Mouse (Mus musculus) small intestine, adult 2 months (tissue): ENCODE measurements around the gene Vmn1r54. TPM values are rescaled to one million over a fixed set of nuclear protein-coding genes. Genes with fewer than 3 reads are reported as not detected.

Source experiments
- H3K27ac ChIP-seq: fragments of 200-500 bp; 2 replicates; pipeline ENCODE4 v1.5.1; 2012; ENCODE audit warnings: low read depth, low read length, control low read depth, inconsistent platforms; ENCODE audit not compliant: insufficient read depth
- H3K27me3 ChIP-seq: fragments of 200-500 bp; 2 replicates; pipeline ENCODE4 v1.6.1; 2012; ENCODE audit warnings: mild to moderate bottlenecking, moderate library complexity, low read length, inconsistent platforms; ENCODE audit not compliant: control insufficient read depth, insufficient read depth
- H3K36me3 ChIP-seq: fragments of 200-500 bp; 2 replicates; pipeline ENCODE4 v1.6.1; 2012; ENCODE audit warnings: mild to moderate bottlenecking, low read length, control low read depth, inconsistent platforms; ENCODE audit not compliant: control insufficient read depth, insufficient read depth
- H3K4me1 ChIP-seq: fragments of 200-500 bp; 2 replicates; pipeline ENCODE4 v1.6.1; 2012; ENCODE audit warnings: low read length, inconsistent platforms, mixed read lengths; ENCODE audit not compliant: control insufficient read depth, insufficient read depth, insufficient read length
- H3K4me3 ChIP-seq: fragments of 200-500 bp; 2 replicates; pipeline ENCODE4 v1.5.1; 2012; ENCODE audit warnings: low read depth, mild to moderate bottlenecking, control low read depth, inconsistent platforms, low read length, moderate library complexity
- CTCF ChIP-seq: fragments of 200-500 bp; IDR thresholded peaks from 2 replicates; pipeline ENCODE4 v1.5.1; 2012; ENCODE audit warnings: low read depth, mild to moderate bottlenecking, control low read depth, inconsistent platforms, low read length, moderate library complexity, mixed read lengths; ENCODE audit not compliant: insufficient replicate concordance, insufficient read length; ENCODE audit errors: extremely low read depth
- POLR2A ChIP-seq: fragments of 200-500 bp; IDR thresholded peaks from 2 replicates; pipeline ENCODE4 v1.6.1; 2012; ENCODE audit warnings: low read depth, mild to moderate bottlenecking, control low read depth, inconsistent platforms, low read length, moderate library complexity
- WGBS: fragments of 180-500 bp; shearing (Covaris S2); methylation state at CpG from one replicate; pipeline ENCODE4 v1.1.7; 2018; 5-methylcytosine and 5-hydroxymethylcytosine counted together
- polyA plus RNA-seq: library from polyadenylated mRNA; depleted of rRNA; stranded (reverse); fragments of >200 nt; gene quantifications from 2 replicates; pipeline ENCODE4 v1.2.3, GENCODE M21; 2012; rRNA removed

The Vmn1r54 gene
- polyA plus RNA-seq, 1 experiment, result not detected

DNA sequence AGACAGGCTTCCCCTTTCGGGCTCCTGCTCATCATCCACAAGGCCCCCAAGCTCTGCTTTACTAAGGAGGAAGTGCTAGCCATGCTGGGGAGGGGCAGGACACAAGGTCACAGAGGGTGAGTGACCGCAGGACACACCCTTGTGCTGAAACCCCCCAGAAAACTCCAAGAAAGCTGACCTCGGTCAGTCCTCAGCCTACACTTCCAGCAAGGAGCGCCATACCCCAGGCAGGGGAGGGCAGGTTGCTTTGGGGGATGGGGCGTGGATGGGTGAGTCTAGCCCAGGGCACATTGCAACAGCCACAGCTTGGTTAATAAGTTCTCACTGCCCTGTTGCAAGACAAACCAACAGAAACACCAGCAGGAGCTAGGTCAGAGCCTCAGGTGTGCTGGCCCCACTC is 74.3 kb downstream of the Vmn1r54 start:
- Histone ChIP-seq H3K27ac (no peak overlapping the region), H3K4me1 (peaks cover 3% of the 10 kb centered on the region), H3K27me3 (no peaks in the 10 kb centered on the region), H3K36me3 (no peaks in the 10 kb centered on the region), H3K4me3 (no peak overlapping the region)
- WGBS, result 59% methylated on average over 5 of the region's 5 CpGs
- TF ChIP-seq POLR2A (no peak), CTCF (no peak)

Other genes with a start within 250 kb of the Vmn1r54 start
- gene Vmn1r47, start 230.2 kb upstream of the Vmn1r54 start, polyA plus RNA-seq, result not detected in 2 replicates
- not detected in 2 replicates for gene Vmn1r48, start 209.5 kb upstream of the Vmn1r54 start, polyA plus RNA-seq
- not detected in 2 replicates for gene Vmn1r49, start 167.8 kb upstream of the Vmn1r54 start, polyA plus RNA-seq
- gene Vmn1r50, start 144.9 kb upstream of the Vmn1r54 start, polyA plus RNA-seq, result not detected in 2 replicates
- gene Vmn1r51, start 123.7 kb upstream of the Vmn1r54 start, polyA plus RNA-seq, result not detected in 2 replicates
- gene Vmn1r52, start 71.5 kb upstream of the Vmn1r54 start, polyA plus RNA-seq, result not detected in 2 replicates
- not detected in 2 replicates for gene V1ra8, start 43.5 kb upstream of the Vmn1r54 start, polyA plus RNA-seq
- gene Vmn1r53, start 21.9 kb upstream of the Vmn1r54 start, polyA plus RNA-seq, result not detected in 2 replicates
- gene BC048671, start 54.9 kb downstream of the Vmn1r54 start, polyA plus RNA-seq, result not detected in 2 replicates
- gene Chst13, start 78.9 kb downstream of the Vmn1r54 start, polyA plus RNA-seq, result 0.09 and 0.52 TPM in 2 replicates
- gene Uroc1, start 87.0 kb downstream of the Vmn1r54 start, polyA plus RNA-seq, result not detected in 2 replicates
- gene Zxdc, start 123.2 kb downstream of the Vmn1r54 start, polyA plus RNA-seq, result 14.5 and 26.8 TPM in 2 replicates
- gene Cfap100, start 182.5 kb downstream of the Vmn1r54 start, polyA plus RNA-seq, result not detected in 2 replicates
- gene Klf15, start 216.3 kb downstream of the Vmn1r54 start, polyA plus RNA-seq, result 15.0 and 15.1 TPM in 2 replicates
- gene Aldh1l1, start 240.1 kb downstream of the Vmn1r54 start, polyA plus RNA-seq, result 20.5 and 53.6 TPM in 2 replicates